Comparison of ENCODE assay signal across 10 mouse cellular contexts in the genomic region with DNA sequence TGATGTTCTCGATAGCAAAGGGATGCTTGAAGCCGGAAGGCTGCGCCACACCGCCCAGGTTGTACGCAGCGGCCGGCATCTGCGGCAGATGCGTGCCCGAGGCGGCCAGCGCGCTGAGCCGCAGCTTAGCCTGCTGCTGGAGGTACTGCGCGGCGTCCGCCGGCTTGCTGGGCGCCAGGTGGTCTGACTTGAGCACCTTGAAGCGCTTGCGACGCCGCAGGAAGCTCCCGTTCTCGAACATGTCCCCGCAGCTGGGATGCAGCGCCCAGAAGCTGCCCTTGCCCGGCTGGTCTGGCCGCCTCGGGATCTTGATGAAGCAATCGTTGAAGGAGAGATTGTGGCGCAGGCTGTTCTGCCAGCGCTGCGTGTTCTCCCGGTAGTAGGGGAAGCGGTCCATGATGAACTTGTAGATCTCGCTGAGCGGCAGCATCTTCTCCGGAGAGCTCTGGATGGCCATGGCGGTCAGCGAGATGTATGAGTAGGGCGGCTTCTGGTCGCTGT. TPM values are rescaled to one million over a fixed set of nuclear protein-coding genes. Genes with fewer than 3 reads are reported as not detected.
DNase-seq lines count a peak whose midpoint lies in the region; ATAC-seq and TF ChIP-seq lines count a peak whose summit lies in the region.
"Had no signal": no experiment of that assay in that cellular context is flagged by ENCODE, and none has a peak within 500 bp of the region (broad histone marks: within the 10 kb centered on the region; RNA-seq: fewer than 3 reads in every experiment).

No protein-coding gene starts in this region.

- no peak for TF ChIP-seq EP300 in ES-Bruce4 (IDR thresholded peaks at IDR 0.05; ENCODE audit: insufficient read depth, low read depth, low read length)

- H3K9me3 ChIP-seq in ES-Bruce4 (replicated peaks; ENCODE audit: control insufficient read depth, insufficient read depth, low read length, poor library complexity, severe bottlenecking), result no peaks in the 10 kb centered on the region
- no peaks in the 10 kb centered on the region for H3K9me3 ChIP-seq in forebrain, embryonic 14.5 days (replicated peaks; ENCODE audit: control insufficient read depth, low read length)
- H3K9me3 ChIP-seq in midbrain, embryonic 13.5 days, result no peaks in the 10 kb centered on the region

- no peak for TF ChIP-seq CTCF in ES-Bruce4 (IDR thresholded peaks at IDR 0.05; ENCODE audit: low read depth, low read length)

- peak overlapping the region; percentile 18 for H3K4me2 ChIP-seq in forebrain, embryonic 14.5 days (ENCODE audit: low read length)
- H3K4me2 ChIP-seq in midbrain, embryonic 13.5 days (replicated peaks), result peak overlapping the region; percentile 72

- intact Hi-C loops in gastrocnemius, postnatal 14 days (cut with DNase I; ENCODE audit: low total_unique reads), result no loop called here
- intact Hi-C loops in left cerebral cortex, postnatal 36 days (cut with DNase I), result loop anchor here (5.0 kb wide), 2 partner anchors 87 to 252 kb away; no protein-coding TSS in a partner anchor

- under 1% methylated on average over 44 of the region's 44 CpGs for WGBS in forebrain, embryonic 14.5 days
- 1% methylated on average over 44 of the region's 44 CpGs for whole genome bisulfite sequencing in midbrain, embryonic 13.5 days

- peak; percentile 8 for DNase-seq in gastrocnemius, postnatal 25 days
- no peak for DNase-seq in gastrocnemius, postnatal 14 days
- DNase-seq in forebrain, embryonic 14.5 days (ENCODE audit: low spot score), result no peak
- no peak for DNase-seq in frontal cortex, postnatal 36 days (ENCODE audit: low spot score in 2 of 2)
- no peak for DNase-seq in right cerebral cortex, postnatal 10 days (ENCODE audit: low spot score in 2 of 2)
- DNase-seq in left cerebral cortex, postnatal 36 days (ENCODE audit: low spot score in 2 of 2), result no peak

- peak overlapping the region; percentile 48 for H3K4me3 ChIP-seq in ES-Bruce4 (ENCODE audit: low read depth, low read length)
- peak overlapping the region; percentile 19 for H3K4me3 ChIP-seq in forebrain, embryonic 14.5 days (ENCODE audit: low read depth, low read length)
- peak overlapping the region; percentile 52 for H3K4me3 ChIP-seq in midbrain, embryonic 13.5 days (replicated peaks)

- H3K36me3 ChIP-seq in ES-Bruce4 (ENCODE audit: control insufficient read depth, insufficient read depth, low read length, poor library complexity, severe bottlenecking), result no peaks in the 10 kb centered on the region
- no peaks in the 10 kb centered on the region for H3K36me3 ChIP-seq in forebrain, embryonic 14.5 days (ENCODE audit: control insufficient read depth, insufficient read depth, low read length)
- no peaks in the 10 kb centered on the region for H3K36me3 ChIP-seq in midbrain, embryonic 13.5 days

- no peaks in the 10 kb centered on the region for H3K4me1 ChIP-seq in ES-Bruce4 (ENCODE audit: control insufficient read depth, insufficient read depth, low read length)
- H3K4me1 ChIP-seq in forebrain, embryonic 14.5 days (ENCODE audit: control insufficient read depth, insufficient read depth, low read length), result no peaks in the 10 kb centered on the region
- peaks cover 88% of the 10 kb centered on the region for H3K4me1 ChIP-seq in midbrain, embryonic 13.5 days (replicated peaks)

- no peak for ATAC-seq in forebrain, embryonic 14.5 days
- ATAC-seq in midbrain, embryonic 13.5 days, result no peak

- H3K27ac ChIP-seq in ES-Bruce4 (ENCODE audit: insufficient read depth, low read length), result no peak overlapping the region
- no peak overlapping the region for H3K27ac ChIP-seq in forebrain, embryonic 14.5 days (ENCODE audit: low read depth, low read length)
- peak overlapping the region; percentile 76 for H3K27ac ChIP-seq in midbrain, embryonic 13.5 days

- no peak overlapping the region for H3K9ac ChIP-seq in ES-Bruce4 (ENCODE audit: low read depth, poor library complexity, severe bottlenecking)
- H3K9ac ChIP-seq in forebrain, embryonic 14.5 days (ENCODE audit: low read length), result peak overlapping the region; percentile 17; the same call in 1 of the 2 replicates
- H3K9ac ChIP-seq in midbrain, embryonic 13.5 days (replicated peaks), result peak overlapping the region; percentile 73

- peaks cover 40% of the 10 kb centered on the region for H3K27me3 ChIP-seq in ES-Bruce4 (ENCODE audit: control insufficient read depth, insufficient read depth, low read length, poor library complexity, severe bottlenecking)
- peaks cover 96% of the 10 kb centered on the region for H3K27me3 ChIP-seq in forebrain, embryonic 14.5 days (replicated peaks; ENCODE audit: control insufficient read depth, insufficient read depth, low read length)
- H3K27me3 ChIP-seq in midbrain, embryonic 13.5 days, result peaks cover 89% of the 10 kb centered on the region

- no peak for TF ChIP-seq POLR2A in ES-Bruce4 (IDR thresholded peaks at IDR 0.05; ENCODE audit: insufficient read depth, low read length)

RNA-seq across cellular contexts. Expression of gene Foxb1, which starts 1.0 kb away (rescaled TPM):
- total RNA-seq in gastrocnemius, postnatal 25 days (2021), result not detected
- not detected for total RNA-seq in gastrocnemius, postnatal 14 days (2021)
- polyA plus RNA-seq in ES-Bruce4 (2011; ENCODE audit: insufficient read depth, insufficient read length, low read depth, missing spikeins), result 0.52 and 0.60 TPM in 2 replicates
- 2.2 and 2.5 TPM in 2 replicates for polyA plus RNA-seq in forebrain, embryonic 14.5 days (2014; fragmentation: Nextera tagmentation; extraction: Ambion mirVana)
- 14.2 and 20.6 TPM in 2 replicates for polyA plus RNA-seq in midbrain, embryonic 13.5 days (2015; fragmentation: Nextera tagmentation; extraction: Ambion mirVana)
- not detected for total RNA-seq in left cerebral cortex, postnatal 36 days (2021)
- total RNA-seq: gastrocnemius, postnatal 10 days had no signal
- polyA plus RNA-seq: C2C12 had no signal
